Mouse (Mus musculus) liver, embryonic 11.5 days (tissue): ENCODE measurements around the gene Tmem182. TPM values are rescaled to one million over a fixed set of nuclear protein-coding genes. Genes with fewer than 3 reads are reported as not detected.

Source experiments
- ATAC-seq: fragments of 200-750 bp; cut with Nextera tagmentation; replicated peaks from 2 replicates; pipeline ENCODE4 v1.8.0; 2017; ENCODE audit warnings: moderate number of reproducible peaks, mild to moderate bottlenecking, moderate TSS enrichment, moderate library complexity; ENCODE audit not compliant: low FRiP score
- DNase-seq: peaks from one replicate; pipeline ENCODE4 v3.0.0-alpha.2; 2017; ENCODE audit warnings: low spot score
- H3K27ac ChIP-seq: fragments of 300-500 bp; sonication (generic); 2 replicates; pipeline ENCODE4 v1.5.1; 2014; ENCODE audit warnings: mild to moderate bottlenecking, low read depth, low read length, control low read depth
- H3K27me3 ChIP-seq: fragments of 300-500 bp; sonication (generic); replicated peaks from 2 replicates; pipeline ENCODE4 v1.6.1; 2014; ENCODE audit warnings: low read length, mixed read lengths; ENCODE audit not compliant: control insufficient read depth, insufficient read depth
- H3K36me3 ChIP-seq: fragments of 300-500 bp; sonication (generic); 2 replicates; pipeline ENCODE4 v1.6.1; 2014; ENCODE audit warnings: mild to moderate bottlenecking, low read length, moderate library complexity, mixed read lengths; ENCODE audit not compliant: control insufficient read depth, insufficient read depth
- H3K4me1 ChIP-seq: fragments of 300-500 bp; sonication (generic); replicated peaks from 2 replicates; pipeline ENCODE4 v1.6.1; 2014; ENCODE audit warnings: low read length, mixed read lengths; ENCODE audit not compliant: control insufficient read depth, insufficient read depth
- H3K4me2 ChIP-seq: fragments of 300-500 bp; sonication (generic); 2 replicates; pipeline ENCODE4 v1.6.1; 2014; ENCODE audit warnings: mild to moderate bottlenecking, control low read depth, moderate library complexity
- H3K4me3 ChIP-seq: fragments of 300-500 bp; sonication (generic); 2 replicates; pipeline ENCODE4 v1.5.1; 2014; ENCODE audit warnings: low read depth, low read length, control low read depth
- H3K9ac ChIP-seq: fragments of 300-500 bp; sonication (generic); 2 replicates; pipeline ENCODE4 v1.6.1; 2014; ENCODE audit warnings: low read depth, low read length, control low read depth
- H3K9me3 ChIP-seq: fragments of 300-500 bp; sonication (generic); 2 replicates; pipeline ENCODE4 v1.6.1; 2016; ENCODE audit warnings: low read length, inconsistent platforms, mixed read lengths; ENCODE audit not compliant: control insufficient read depth
- WGBS: fragments of 180-500 bp; shearing (Covaris S2); extraction: QIAGEN DNeasy Blood & Tissue Kit; methylation state at CpG from one replicate; pipeline ENCODE4 v1.1.7; 2014; 5-methylcytosine and 5-hydroxymethylcytosine counted together
- polyA plus RNA-seq: library from polyadenylated mRNA; unstranded; fragments of >200 nt; fragmentation: Nextera tagmentation; extraction: Ambion mirVana; gene quantifications from 2 replicates; pipeline ENCODE4 v1.2.1, GENCODE M21; 2014

Tmem182 gene
- polyA plus RNA-seq, result 0.22 TPM in 1 of 2 replicates, not detected in the other

DNA sequence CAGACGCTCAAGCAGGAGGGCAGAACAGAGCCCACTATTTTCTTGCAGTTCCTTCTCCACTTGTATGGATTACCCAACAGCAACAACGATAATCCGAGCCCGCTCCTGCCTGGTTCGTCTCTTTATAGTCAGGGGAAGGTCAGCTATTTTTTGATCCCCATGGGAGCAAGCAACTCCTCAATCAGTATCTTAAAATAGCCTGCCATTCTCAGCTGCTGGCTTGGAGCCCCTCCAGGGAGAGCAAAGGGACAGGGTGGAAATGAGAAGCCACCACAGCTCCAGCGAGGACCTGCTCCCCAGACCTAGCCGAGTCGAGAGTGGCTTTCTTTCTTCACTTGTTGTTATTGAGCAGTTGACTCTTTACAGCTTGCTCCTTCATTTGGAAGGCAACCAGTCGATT is at the start of gene Tmem182:
TSS of gene Tmem182 (plus strand) at position 251 of the 400 bp plus-strand sequence.
- no peak within 1 kb of the TSS for H3K4me3 ChIP-seq
- no peaks in the 10 kb centered on the region for H3K4me1 ChIP-seq
- H3K9me3 ChIP-seq, result no peaks in the 10 kb centered on the region
- no peak for ATAC-seq
- DNase-seq, result no peak
- WGBS, result 77% methylated on average over 9 of the region's 9 CpGs
- no peaks in the 10 kb centered on the region for H3K27me3 ChIP-seq
- no peak within 1 kb of the TSS for H3K4me2 ChIP-seq
- no peak within 1 kb of the TSS for H3K9ac ChIP-seq
- no peak within 1 kb of the TSS for H3K27ac ChIP-seq
- no peaks in the 10 kb centered on the region for H3K36me3 ChIP-seq

GRCm38 (mm10) chr1:40759751-40760445 is 45.5 kb upstream of the Tmem182 start:
- Histone ChIP-seq H3K4me1 (no peaks in the 10 kb centered on the region), H3K4me2 (no peak overlapping the region), H3K36me3 (no peaks in the 10 kb centered on the region), H3K9ac (no peak overlapping the region), H3K27me3 (no peaks in the 10 kb centered on the region), H3K4me3 (no peak overlapping the region), H3K27ac (no peak overlapping the region), H3K9me3 (no peaks in the 10 kb centered on the region)
- WGBS, result 83% methylated on average over 6 of the region's 6 CpGs
- no peak for ATAC-seq
- no peak for DNase-seq

- DNase-seq (no peak), ATAC-seq (no peak)
- Histone ChIP-seq H3K9ac (no peak overlapping the region), H3K36me3 (no peaks in the 10 kb centered on the region), H3K4me1 (no peaks in the 10 kb centered on the region), H3K27ac (no peak overlapping the region), H3K27me3 (no peaks in the 10 kb centered on the region), H3K4me3 (no peak overlapping the region), H3K4me2 (no peak overlapping the region), H3K9me3 (no peaks in the 10 kb centered on the region)
- WGBS, result 86% methylated on average over 1 of the region's 1 CpGs
These were observed 41.4 kb upstream of the Tmem182 start for GRCm38 (mm10) chr1:40764042-40764441.

GRCm38 (mm10) chr1:40764701-40765275 is 40.6 kb upstream of the Tmem182 start:
- no peak overlapping the region for H3K27ac ChIP-seq
- no peak for ATAC-seq
- no peaks in the 10 kb centered on the region for H3K4me1 ChIP-seq
- H3K9me3 ChIP-seq, result no peaks in the 10 kb centered on the region
- WGBS, result 80% methylated on average over 15 of the region's 15 CpGs
- peak; percentile 21 for DNase-seq
- no peaks in the 10 kb centered on the region for H3K36me3 ChIP-seq
- no peak overlapping the region for H3K4me3 ChIP-seq
- no peak overlapping the region for H3K4me2 ChIP-seq
- H3K9ac ChIP-seq, result no peak overlapping the region
- no peaks in the 10 kb centered on the region for H3K27me3 ChIP-seq

DNA sequence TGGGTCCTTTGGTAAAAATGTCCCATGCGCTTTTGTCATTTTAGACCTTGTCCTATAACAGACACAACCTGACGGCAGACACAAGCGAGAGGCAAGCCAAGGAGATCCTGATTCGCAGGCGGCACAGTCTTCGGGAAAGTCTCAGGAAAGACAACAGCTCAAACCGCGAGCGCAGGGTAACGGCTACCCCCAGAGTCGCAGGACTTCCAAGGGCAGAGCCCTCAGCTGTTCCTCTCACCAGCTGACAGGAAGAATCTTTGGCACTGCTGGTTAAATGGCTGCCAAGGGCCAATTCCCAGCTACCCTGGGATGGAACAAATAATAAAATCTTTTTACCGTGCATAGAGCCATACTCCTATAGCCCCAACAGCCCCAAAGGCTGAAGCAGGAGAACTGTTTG is 39.9 kb upstream of the Tmem182 start:
- Histone ChIP-seq H3K36me3 (no peaks in the 10 kb centered on the region), H3K27me3 (no peaks in the 10 kb centered on the region), H3K4me2 (no peak overlapping the region), H3K27ac (no peak overlapping the region), H3K4me1 (no peaks in the 10 kb centered on the region; the same call in 1 of the 2 replicates), H3K4me3 (no peak overlapping the region), H3K9me3 (no peaks in the 10 kb centered on the region), H3K9ac (no peak overlapping the region)
- ATAC-seq (no peak), DNase-seq (peak; percentile 19)
- WGBS, result 89% methylated on average over 12 of the region's 12 CpGs

DNA sequence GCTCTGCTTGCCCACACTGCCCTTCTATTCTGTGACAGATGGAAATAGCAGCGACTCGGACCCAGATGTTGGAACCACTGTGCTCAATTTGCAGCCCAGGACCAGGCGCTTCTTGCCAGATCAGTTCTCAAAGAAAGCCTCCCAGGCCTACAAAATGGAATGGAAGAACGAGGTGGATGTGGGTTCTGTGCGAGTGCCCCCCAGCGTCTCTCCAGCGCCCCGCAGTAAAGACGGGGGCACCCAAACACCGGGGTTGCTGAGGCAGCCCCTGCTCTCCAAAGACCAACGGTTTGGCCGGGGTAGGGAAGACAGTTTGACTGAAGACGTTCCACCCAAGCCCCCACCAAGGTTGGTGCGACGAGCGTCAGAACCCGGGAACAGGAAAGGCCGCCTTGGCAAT is 37.8 kb upstream of the Tmem182 start:
- no peak for DNase-seq
- Histone ChIP-seq H3K27ac (no peak overlapping the region), H3K9ac (no peak overlapping the region), H3K9me3 (no peaks in the 10 kb centered on the region), H3K4me2 (no peak overlapping the region), H3K27me3 (no peaks in the 10 kb centered on the region), H3K36me3 (no peaks in the 10 kb centered on the region), H3K4me1 (no peaks in the 10 kb centered on the region; the same call in 1 of the 2 replicates), H3K4me3 (no peak overlapping the region)
- 77% methylated on average over 18 of the region's 18 CpGs for WGBS
- no peak for ATAC-seq

GRCm38 (mm10) chr1:40768606-40769005 is 36.8 kb upstream of the Tmem182 start:
- DNase-seq, result no peak

DNA sequence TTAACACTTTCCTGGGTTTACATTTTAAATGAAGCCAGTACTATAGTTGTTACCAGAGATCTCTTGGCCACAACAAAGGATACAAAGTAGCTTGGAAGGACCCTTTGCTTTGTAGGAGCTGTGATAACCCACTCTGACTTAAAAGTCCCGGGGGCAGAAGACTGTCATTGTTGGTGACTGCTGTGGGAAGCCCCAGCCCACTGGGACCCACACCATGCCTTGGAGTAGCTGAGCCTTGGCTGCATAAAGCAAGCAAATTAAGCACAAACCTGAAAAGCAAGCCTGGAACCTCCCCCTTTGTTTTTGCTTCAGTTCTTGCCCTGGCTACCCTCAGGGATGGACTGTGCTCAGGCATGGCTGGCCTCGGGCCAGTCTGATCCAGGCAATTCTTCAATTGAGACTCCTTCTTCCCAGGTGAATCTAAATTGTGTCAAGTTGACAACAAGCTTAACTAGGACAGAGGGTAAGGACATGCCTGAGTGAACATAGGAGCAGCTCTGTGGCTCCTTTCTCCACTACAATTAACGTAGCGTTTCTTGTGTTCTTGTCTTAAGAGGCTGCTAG is 36.0 kb upstream of the Tmem182 start:
- Histone ChIP-seq H3K4me3 (no peak overlapping the region), H3K9ac (no peak overlapping the region), H3K4me2 (no peak overlapping the region), H3K27me3 (no peaks in the 10 kb centered on the region), H3K9me3 (no peaks in the 10 kb centered on the region), H3K36me3 (no peaks in the 10 kb centered on the region), H3K4me1 (no peaks in the 10 kb centered on the region; the same call in 1 of the 2 replicates), H3K27ac (no peak overlapping the region)
- DNase-seq (no peak), ATAC-seq (no peak)
- WGBS, result 74% methylated on average over 4 of the region's 4 CpGs

More at GRCm38 (mm10) chr1:40768606-40769005, 36.8 kb upstream of the Tmem182 start:
- no peaks in the 10 kb centered on the region for H3K27me3 ChIP-seq
- 31% methylated on average over 6 of the region's 6 CpGs for WGBS
- H3K4me3 ChIP-seq, result no peak overlapping the region
- no peak overlapping the region for H3K9ac ChIP-seq
- no peak overlapping the region for H3K4me2 ChIP-seq
- H3K36me3 ChIP-seq, result no peaks in the 10 kb centered on the region
- ATAC-seq, result peak; percentile 33; the same call in 1 of the 2 replicates
- no peak overlapping the region for H3K27ac ChIP-seq
- H3K4me1 ChIP-seq, result no peaks in the 10 kb centered on the region; the same call in 1 of the 2 replicates
- no peaks in the 10 kb centered on the region for H3K9me3 ChIP-seq
